Mouse (Mus musculus) hindbrain, postnatal 0 days (tissue): ENCODE measurements at regions not wholly inside any gene's neighbourhood (a gene's known extent, or its start where the extent isn't known, plus 50 kb on each side); places are given as distances from the start of the nearest gene placed in this dataset.

Experiments used
- ATAC-seq: fragments of 200-750 bp; cut with Nextera tagmentation; 2 replicates; pipeline ENCODE4 v1.8.0; 2017; ENCODE audit warnings: mild to moderate bottlenecking, moderate TSS enrichment, moderate library complexity
- DNase-seq: peaks from one replicate; pipeline ENCODE4 v3.0.0-alpha.2; 2015; ENCODE audit warnings: low spot score
- H3K27ac ChIP-seq: fragments of 300-500 bp; sonication (generic); 2 replicates; pipeline ENCODE4 v1.5.1; 2014; ENCODE audit warnings: mild to moderate bottlenecking
- H3K27me3 ChIP-seq: fragments of 300-500 bp; sonication (generic); 2 replicates; pipeline ENCODE4 v1.6.1; 2014; ENCODE audit warnings: low read length, mixed read lengths; ENCODE audit not compliant: insufficient read depth
- H3K36me3 ChIP-seq: fragments of 300-500 bp; sonication (generic); 2 replicates; pipeline ENCODE4 v1.6.1; 2014; ENCODE audit warnings: low read length, mixed read lengths; ENCODE audit not compliant: insufficient read depth
- H3K4me1 ChIP-seq: fragments of 300-500 bp; sonication (generic); 2 replicates; pipeline ENCODE4 v1.6.1; 2014; ENCODE audit warnings: antibody characterized with exemption, low read length, mixed read lengths; ENCODE audit not compliant: insufficient read depth
- H3K4me2 ChIP-seq: fragments of 300-500 bp; sonication (generic); 2 replicates; pipeline ENCODE4 v1.6.1; 2014; ENCODE audit warnings: low read depth, mild to moderate bottlenecking, low read length, moderate library complexity, mixed read lengths
- H3K4me3 ChIP-seq: fragments of 300-500 bp; sonication (generic); 2 replicates; pipeline ENCODE4 v1.5.1; 2014; ENCODE audit warnings: low read length
- H3K9ac ChIP-seq: fragments of 300-500 bp; sonication (generic); replicated peaks from 2 replicates; pipeline ENCODE4 v1.6.1; 2014; ENCODE audit warnings: mild to moderate bottlenecking, low read length, moderate library complexity, mixed read lengths
- H3K9me3 ChIP-seq: fragments of 300-500 bp; sonication (generic); 2 replicates; pipeline ENCODE4 v1.6.1; 2016; ENCODE audit warnings: low read length, mixed read lengths
- CTCF ChIP-seq: IDR thresholded peaks from 2 replicates; pipeline ENCODE4 v1.5.1; 2016; ENCODE audit warnings: antibody characterized with exemption, control low read depth, low read depth
- WGBS: fragments of 180-500 bp; shearing (Covaris S2); extraction: QIAGEN DNeasy Blood & Tissue Kit; methylation state at CpG from one replicate; pipeline ENCODE4 v1.1.7; 2014; 5-methylcytosine and 5-hydroxymethylcytosine counted together

- peak; percentile 13 for DNase-seq
- Histone ChIP-seq H3K4me3 (no peak overlapping the region), H3K9ac (no peak overlapping the region), H3K4me2 (no peak overlapping the region), H3K27me3 (no peaks in the 10 kb centered on the region), H3K4me1 (no peaks in the 10 kb centered on the region), H3K36me3 (no peaks in the 10 kb centered on the region), H3K27ac (no peak overlapping the region), H3K9me3 (no peaks in the 10 kb centered on the region)
- no peak for ATAC-seq
- TF ChIP-seq CTCF = no peak
- WGBS = 46% methylated on average over 2 of the region's 2 CpGs
These were observed 819.0 kb upstream of the Prmt6 start for GRCm38 (mm10) chr3:111069843-111070242.

GRCm38 (mm10) chr3:111069156-111069555 is 818.4 kb upstream of the Prmt6 start:
- ATAC-seq = no peak

GRCm38 (mm10) chr3:111049638-111050037 is 798.8 kb upstream of the Prmt6 start:
- H3K36me3 ChIP-seq = no peaks in the 10 kb centered on the region
- 84% methylated on average over 2 of the region's 2 CpGs for WGBS
- ATAC-seq (no peak), DNase-seq (no peak)
- no peak overlapping the region for H3K9ac ChIP-seq
- no peaks in the 10 kb centered on the region for H3K27me3 ChIP-seq
- no peaks in the 10 kb centered on the region for H3K9me3 ChIP-seq
- no peak overlapping the region for H3K4me3 ChIP-seq
- H3K27ac ChIP-seq = no peak overlapping the region
- no peak overlapping the region for H3K4me2 ChIP-seq
- no peak for TF ChIP-seq CTCF
- no peaks in the 10 kb centered on the region for H3K4me1 ChIP-seq

More at GRCm38 (mm10) chr3:111069156-111069555, 818.4 kb upstream of the Prmt6 start:
- peak; percentile 83 for DNase-seq
- no peak overlapping the region for H3K4me2 ChIP-seq
- H3K9ac ChIP-seq = no peak overlapping the region
- H3K27ac ChIP-seq = no peak overlapping the region
- H3K4me3 ChIP-seq = no peak overlapping the region
- TF ChIP-seq CTCF = peak; percentile 77
- no peaks in the 10 kb centered on the region for H3K27me3 ChIP-seq
- no peaks in the 10 kb centered on the region for H3K36me3 ChIP-seq
- WGBS = 28% methylated on average over 7 of the region's 7 CpGs
- no peaks in the 10 kb centered on the region for H3K9me3 ChIP-seq
- H3K4me1 ChIP-seq = no peaks in the 10 kb centered on the region
